Mouse (Mus musculus) cerebellum, postnatal 36 days (tissue): ENCODE data around the gene Col11a2.

Source experiments
- DNase-seq, 2 experiments: peaks; one replicate each; pipeline ENCODE4 v3.0.0; 2021 to 2022; ENCODE audit warnings: mixed read lengths in 2 of 2

The Col11a2 gene

GRCm38 (mm10) chr17:34107109-34107867 is 68.1 kb downstream of the Col11a2 start:
- no peak for DNase-seq

- DNase-seq = no peak
Observed at GRCm38 (mm10) chr17:34108460-34108859, 69.2 kb downstream of the Col11a2 start.

GRCm38 (mm10) chr17:34109038-34109805 is 70.0 kb downstream of the Col11a2 start:
- DNase-seq = no peak

- DNase-seq = no peak
Observed at GRCm38 (mm10) chr17:34109806-34110195, 70.6 kb downstream of the Col11a2 start.

- no peak for DNase-seq
Observed at GRCm38 (mm10) chr17:34110309-34110708, 71.1 kb downstream of the Col11a2 start.

- no peak for DNase-seq
Observed at GRCm38 (mm10) chr17:34114114-34114513, 74.9 kb downstream of the Col11a2 start.
